Mouse (Mus musculus): Measurements from ENCODE around the gene Slc35a3. TPM values are rescaled to one million over a fixed set of nuclear protein-coding genes. Genes with fewer than 3 reads are reported as not detected.
"Not testable (repeated sequence)": the region's sequence is repeated elsewhere in the genome, so short reads cannot be mapped to it uniquely, and the experiment has no call there.

Slc35a3 gene
- 3.6 TPM for polyA plus RNA-seq (2012; fragmentation: generic; extraction: Trizol)

DNA sequence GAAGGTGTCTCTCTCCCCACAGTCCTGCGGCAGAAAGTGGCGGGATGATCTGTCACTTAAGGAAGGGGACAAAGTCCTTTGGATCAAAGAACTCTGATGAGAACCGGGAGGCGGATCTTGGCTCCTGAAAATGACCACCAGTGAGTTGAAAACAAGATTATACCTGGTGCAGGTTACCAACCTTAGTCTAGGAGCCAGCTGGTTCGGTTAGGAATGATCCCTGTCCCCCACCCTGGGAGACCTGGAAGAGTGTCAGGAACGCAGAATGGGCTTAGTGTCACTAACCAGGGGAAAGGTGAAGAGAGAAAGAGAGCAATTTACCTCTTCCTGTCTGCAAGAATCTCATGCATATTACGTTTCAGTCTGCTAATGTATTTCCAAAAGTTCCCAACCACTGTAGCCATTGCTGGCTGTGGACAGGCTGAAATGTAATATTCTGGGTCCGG, at the start of gene Slc35a3:
Gene Slc35a3, minus strand, starts transcription at position 396 of the 446 bp plus-strand sequence.
- no peaks in the 10 kb centered on the region for H3K27me3 ChIP-seq (ENCODE audit: control insufficient read depth, insufficient read depth, insufficient read length)

GRCm38 (mm10) chr3:116752818-116753217, 40.2 kb upstream of the Slc35a3 start:
- H3K4me3 ChIP-seq, result no peak overlapping the region
- no peaks in the 10 kb centered on the region for H3K27me3 ChIP-seq (ENCODE audit: control insufficient read depth, insufficient read depth, insufficient read length)
- no peaks in the 10 kb centered on the region for H3K79me2 ChIP-seq (ENCODE audit: control insufficient read depth, insufficient read depth)
- no peak overlapping the region for H3K4me2 ChIP-seq (ENCODE audit: low read depth)
- H3ac ChIP-seq (ENCODE audit: control insufficient read depth, insufficient read length), result no peak overlapping the region
- TF ChIP-seq POLR2A (IDR thresholded peaks at IDR 0.05; ENCODE audit: insufficient read length, low read depth) (no peak), POLR2AphosphoS2 (IDR thresholded peaks at IDR 0.05; ENCODE audit: insufficient read length, low read depth) (no peak), REST (IDR thresholded peaks at IDR 0.05; ENCODE audit: insufficient read depth, insufficient read length) (no peak), CEBPB (IDR thresholded peaks at IDR 0.05; ENCODE audit: insufficient read depth, poor library complexity, severe bottlenecking) (no peak), TCF3 (IDR thresholded peaks at IDR 0.05; ENCODE audit: insufficient read length, low read depth) (no peak), E2F4 (IDR thresholded peaks at IDR 0.05; ENCODE audit: insufficient read depth) (no peak), USF1 (IDR thresholded peaks at IDR 0.05; ENCODE audit: low read depth) (no peak), TCF12 (IDR thresholded peaks at IDR 0.05; ENCODE audit: insufficient read depth, poor library complexity, severe bottlenecking) (no peak), MYOG (IDR thresholded peaks at IDR 0.05; ENCODE audit: control insufficient read depth in 1 of 3, insufficient read depth in 1 of 3, insufficient read length in 2 of 3, low read depth in 2 of 3) (no peak), SRF (IDR thresholded peaks at IDR 0.05; ENCODE audit: control insufficient read depth, insufficient read length, low read depth) (no peak), MAX (IDR thresholded peaks at IDR 0.05; ENCODE audit: low read depth) (no peak), MYOD1 (IDR thresholded peaks at IDR 0.05; ENCODE audit: control insufficient read depth in 1 of 3, insufficient read length in 2 of 3, low read depth in 2 of 3) (no peak)
- peaks cover 49% of the 10 kb centered on the region for H3K36me3 ChIP-seq (ENCODE audit: control insufficient read depth, insufficient read depth)

More for the DNA sequence above, at the start of gene Slc35a3:
- H3K79me2 ChIP-seq (ENCODE audit: control insufficient read depth, insufficient read depth), result peaks cover 22% of the 10 kb centered on the region
- H3K4me2 ChIP-seq (ENCODE audit: low read depth), result peak within 1 kb of the TSS; percentile 96
- no peaks in the 10 kb centered on the region for H3K36me3 ChIP-seq (ENCODE audit: control insufficient read depth, insufficient read depth)
- TF ChIP-seq CEBPB (IDR thresholded peaks at IDR 0.05; ENCODE audit: insufficient read depth, poor library complexity, severe bottlenecking) (no peak), REST (IDR thresholded peaks at IDR 0.05; ENCODE audit: insufficient read depth, insufficient read length) (no peak), POLR2AphosphoS2 (IDR thresholded peaks at IDR 0.05; ENCODE audit: insufficient read length, low read depth) (no peak), SRF (IDR thresholded peaks at IDR 0.05; ENCODE audit: control insufficient read depth, insufficient read length, low read depth) (no peak), TCF12 (IDR thresholded peaks at IDR 0.05; ENCODE audit: insufficient read depth, poor library complexity, severe bottlenecking) (no peak), TCF3 (IDR thresholded peaks at IDR 0.05; ENCODE audit: insufficient read length, low read depth) (no peak), USF1 (IDR thresholded peaks at IDR 0.05; ENCODE audit: low read depth) (no peak), MAX (IDR thresholded peaks at IDR 0.05; ENCODE audit: low read depth) (no peak), POLR2A (IDR thresholded peaks at IDR 0.05; ENCODE audit: insufficient read length, low read depth) (no peak)
- H3ac ChIP-seq (ENCODE audit: control insufficient read depth, insufficient read length), result peak within 1 kb of the TSS; percentile 66
- peak within 1 kb of the TSS; percentile 60 for H3K4me3 ChIP-seq

- H3K27me3 ChIP-seq (ENCODE audit: control insufficient read depth, insufficient read depth, insufficient read length), result no peaks in the 10 kb centered on the region
- H3K36me3 ChIP-seq (ENCODE audit: control insufficient read depth, insufficient read depth), result peaks cover 45% of the 10 kb centered on the region
- no peak overlapping the region for H3K4me3 ChIP-seq
- no peak for TF ChIP-seq MYOD1 (IDR thresholded peaks at IDR 0.05; ENCODE audit: control insufficient read depth in 1 of 3, insufficient read length in 2 of 3, low read depth in 2 of 3)
- TF ChIP-seq USF1 (IDR thresholded peaks at IDR 0.05; ENCODE audit: low read depth), result no peak
- TF ChIP-seq CEBPB (IDR thresholded peaks at IDR 0.05; ENCODE audit: insufficient read depth, poor library complexity, severe bottlenecking), result no peak
- no peak for TF ChIP-seq POLR2A (IDR thresholded peaks at IDR 0.05; ENCODE audit: insufficient read length, low read depth)
- TF ChIP-seq TCF12 (IDR thresholded peaks at IDR 0.05; ENCODE audit: insufficient read depth, poor library complexity, severe bottlenecking), result no peak
- no peak for TF ChIP-seq POLR2AphosphoS2 (IDR thresholded peaks at IDR 0.05; ENCODE audit: insufficient read length, low read depth)
- TF ChIP-seq SRF (IDR thresholded peaks at IDR 0.05; ENCODE audit: control insufficient read depth, insufficient read length, low read depth), result no peak
- TF ChIP-seq MAX (IDR thresholded peaks at IDR 0.05; ENCODE audit: low read depth), result no peak
- no peak overlapping the region for H3K4me2 ChIP-seq (ENCODE audit: low read depth)
- no peaks in the 10 kb centered on the region for H3K79me2 ChIP-seq (ENCODE audit: control insufficient read depth, insufficient read depth)
- no peak overlapping the region for H3ac ChIP-seq (ENCODE audit: control insufficient read depth, insufficient read length)
Measured at GRCm38 (mm10) chr3:116751191-116751860, 38.7 kb upstream of the Slc35a3 start.

GRCm38 (mm10) chr3:116748391-116749170, 36.0 kb upstream of the Slc35a3 start:
- Histone ChIP-seq H3K4me3 (no peak overlapping the region), H3ac (ENCODE audit: control insufficient read depth, insufficient read length) (no peak overlapping the region), H3K36me3 (ENCODE audit: control insufficient read depth, insufficient read depth) (peaks cover 42% of the 10 kb centered on the region), H3K79me2 (ENCODE audit: control insufficient read depth, insufficient read depth) (no peaks in the 10 kb centered on the region), H3K27me3 (ENCODE audit: control insufficient read depth, insufficient read depth, insufficient read length) (no peaks in the 10 kb centered on the region), H3K4me2 (ENCODE audit: low read depth) (no peak overlapping the region)
- no peak for TF ChIP-seq MYOD1 (IDR thresholded peaks at IDR 0.05; ENCODE audit: control insufficient read depth in 1 of 3, insufficient read length in 2 of 3, low read depth in 2 of 3)
- TF ChIP-seq MAX (IDR thresholded peaks at IDR 0.05; ENCODE audit: low read depth), result no peak
- TF ChIP-seq SRF (IDR thresholded peaks at IDR 0.05; ENCODE audit: control insufficient read depth, insufficient read length, low read depth), result no peak
- no peak for TF ChIP-seq POLR2AphosphoS2 (IDR thresholded peaks at IDR 0.05; ENCODE audit: insufficient read length, low read depth)
- TF ChIP-seq POLR2A (IDR thresholded peaks at IDR 0.05; ENCODE audit: insufficient read length, low read depth), result no peak
- TF ChIP-seq REST (IDR thresholded peaks at IDR 0.05; ENCODE audit: insufficient read depth, insufficient read length), result no peak
- no peak for TF ChIP-seq E2F4 (IDR thresholded peaks at IDR 0.05; ENCODE audit: insufficient read depth)
- TF ChIP-seq MYOG (IDR thresholded peaks at IDR 0.05; ENCODE audit: control insufficient read depth in 1 of 3, insufficient read depth in 1 of 3, insufficient read length in 2 of 3, low read depth in 2 of 3), result no peak
- no peak for TF ChIP-seq USF1 (IDR thresholded peaks at IDR 0.05; ENCODE audit: low read depth)
- TF ChIP-seq TCF3 (IDR thresholded peaks at IDR 0.05; ENCODE audit: insufficient read length, low read depth), result no peak

GRCm38 (mm10) chr3:116747648-116748047, 35.0 kb upstream of the Slc35a3 start:
- peaks cover 38% of the 10 kb centered on the region for H3K36me3 ChIP-seq (ENCODE audit: control insufficient read depth, insufficient read depth)
- H3K4me2 ChIP-seq (ENCODE audit: low read depth); H3K79me2 ChIP-seq (ENCODE audit: control insufficient read depth, insufficient read depth); H3K4me3 ChIP-seq; H3K27me3 ChIP-seq (ENCODE audit: control insufficient read depth, insufficient read depth, insufficient read length); H3ac ChIP-seq (ENCODE audit: control insufficient read depth, insufficient read length): not testable (repeated sequence)

Measured in myocyte (in vitro differentiated cells).